Mouse (Mus musculus): ENCODE measurements around the gene Gnb1l. TPM values are rescaled to one million over a fixed set of nuclear protein-coding genes. Genes with fewer than 3 reads are reported as not detected.

The Gnb1l gene
- polyA plus RNA-seq, 1 experiment, result 10.6 TPM

GRCm38 (mm10) chr16:18604267-18604701 lies 105.8 kb downstream of the Gnb1l start:
- H3K36me3 ChIP-seq (ENCODE audit: control insufficient read depth, insufficient read depth, low read length), result no peaks in the 10 kb centered on the region
- H3K4me3 ChIP-seq (ENCODE audit: low read depth, low read length), result no peak overlapping the region
- H3K4me1 ChIP-seq (ENCODE audit: control insufficient read depth, insufficient read depth, insufficient read length, low read length), result no peaks in the 10 kb centered on the region
- no peaks in the 10 kb centered on the region for H3K27me3 ChIP-seq (ENCODE audit: control insufficient read depth, insufficient read depth, low read length)
- WGBS, result 74% methylated on average over 8 of the region's 8 CpGs
- TF ChIP-seq POLR2A (IDR thresholded peaks at IDR 0.05; ENCODE audit: low read depth, low read length) (no peak), CTCF (IDR thresholded peaks at IDR 0.05; ENCODE audit: extremely low read depth, insufficient read length, insufficient replicate concordance, low read depth, low read length) (no peak)
- no peak overlapping the region for H3K27ac ChIP-seq (ENCODE audit: insufficient read depth, low read depth, low read length)

DNA sequence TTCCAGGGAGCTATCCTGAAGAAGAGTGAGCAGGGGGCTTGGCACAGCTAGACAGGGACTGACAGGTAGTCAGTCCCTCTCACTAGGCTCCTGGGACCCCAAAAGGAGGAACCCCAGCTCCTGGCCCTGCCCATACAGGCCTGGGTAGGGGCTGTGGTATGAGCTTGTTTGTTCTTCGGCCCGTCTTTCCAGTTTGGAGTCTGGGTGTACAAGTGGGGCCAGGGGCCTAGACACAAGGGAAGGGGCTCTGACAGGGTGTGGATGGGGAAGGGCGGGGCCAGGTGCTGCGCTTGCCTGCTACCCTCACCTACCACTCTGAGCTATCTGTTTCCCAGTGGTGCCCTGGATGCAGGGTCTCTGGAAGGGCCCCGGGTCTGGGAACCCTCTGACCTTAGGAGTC lies 107.2 kb downstream of the Gnb1l start:
- WGBS, result 76% methylated on average over 5 of the region's 5 CpGs
- TF ChIP-seq CTCF (IDR thresholded peaks at IDR 0.05; ENCODE audit: extremely low read depth, insufficient read length, insufficient replicate concordance, low read depth, low read length) (no peak), POLR2A (IDR thresholded peaks at IDR 0.05; ENCODE audit: low read depth, low read length) (no peak)
- H3K27ac ChIP-seq (ENCODE audit: insufficient read depth, low read depth, low read length), result no peak overlapping the region

DNA sequence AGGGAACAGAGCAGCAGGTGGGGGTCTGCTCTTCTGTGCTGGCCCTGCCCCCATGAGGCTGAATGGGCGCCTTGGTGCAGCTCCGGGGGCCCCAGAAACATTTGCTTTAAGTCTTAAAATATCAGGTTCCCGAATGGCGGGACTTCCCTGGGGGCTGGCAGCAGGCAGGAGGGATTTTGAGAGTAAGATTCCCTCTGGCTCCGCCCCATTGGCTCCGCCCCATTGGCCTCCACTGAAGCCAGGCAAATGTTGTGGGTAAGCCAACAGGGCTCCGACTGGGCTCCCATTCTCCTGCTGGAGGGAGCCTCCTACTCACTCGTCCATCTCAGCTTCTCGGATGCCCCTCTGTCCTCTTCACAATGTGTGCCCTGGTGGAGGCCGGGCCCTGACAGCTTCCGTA lies 109.7 kb downstream of the Gnb1l start:
- Histone ChIP-seq H3K27ac (ENCODE audit: insufficient read depth, low read depth, low read length) (no peak overlapping the region), H3K4me3 (ENCODE audit: low read depth, low read length) (no peak overlapping the region), H3K36me3 (ENCODE audit: control insufficient read depth, insufficient read depth, low read length) (no peaks in the 10 kb centered on the region), H3K27me3 (ENCODE audit: control insufficient read depth, insufficient read depth, low read length) (0 out of 2 replicates have a peak, but pooled peaks cover 3% of the 10 kb centered on the region), H3K4me1 (ENCODE audit: control insufficient read depth, insufficient read depth, insufficient read length, low read length) (no peaks in the 10 kb centered on the region)
- no peak for TF ChIP-seq CTCF (IDR thresholded peaks at IDR 0.05; ENCODE audit: extremely low read depth, insufficient read length, insufficient replicate concordance, low read depth, low read length)
- TF ChIP-seq POLR2A (IDR thresholded peaks at IDR 0.05; ENCODE audit: low read depth, low read length), result no peak
- WGBS, result 34% methylated on average over 11 of the region's 11 CpGs

More for the DNA sequence above, 107.2 kb downstream of the Gnb1l start:
- no peaks in the 10 kb centered on the region for H3K36me3 ChIP-seq (ENCODE audit: control insufficient read depth, insufficient read depth, low read length)
- H3K4me1 ChIP-seq (ENCODE audit: control insufficient read depth, insufficient read depth, insufficient read length, low read length), result no peaks in the 10 kb centered on the region
- 0 out of 2 replicates have a peak, but pooled peaks cover 3% of the 10 kb centered on the region for H3K27me3 ChIP-seq (ENCODE audit: control insufficient read depth, insufficient read depth, low read length)
- no peak overlapping the region for H3K4me3 ChIP-seq (ENCODE audit: low read depth, low read length)

- H3K36me3 ChIP-seq (ENCODE audit: control insufficient read depth, insufficient read depth, low read length), result no peaks in the 10 kb centered on the region
- 0 out of 2 replicates have a peak, but pooled peaks cover 3% of the 10 kb centered on the region for H3K27me3 ChIP-seq (ENCODE audit: control insufficient read depth, insufficient read depth, low read length)
- no peaks in the 10 kb centered on the region for H3K4me1 ChIP-seq (ENCODE audit: control insufficient read depth, insufficient read depth, insufficient read length, low read length)
- no peak for TF ChIP-seq POLR2A (IDR thresholded peaks at IDR 0.05; ENCODE audit: low read depth, low read length)
- no peak for TF ChIP-seq CTCF (IDR thresholded peaks at IDR 0.05; ENCODE audit: extremely low read depth, insufficient read length, insufficient replicate concordance, low read depth, low read length)
- H3K27ac ChIP-seq (ENCODE audit: insufficient read depth, low read depth, low read length), result no peak overlapping the region
- no peak overlapping the region for H3K4me3 ChIP-seq (ENCODE audit: low read depth, low read length)
- WGBS, result 88% methylated on average over 2 of the region's 2 CpGs
Observed at GRCm38 (mm10) chr16:18609099-18609498, 110.6 kb downstream of the Gnb1l start.

- no peak overlapping the region for H3K4me3 ChIP-seq (ENCODE audit: low read depth, low read length)
- H3K36me3 ChIP-seq (ENCODE audit: control insufficient read depth, insufficient read depth, low read length), result no peaks in the 10 kb centered on the region
- no peaks in the 10 kb centered on the region for H3K4me1 ChIP-seq (ENCODE audit: control insufficient read depth, insufficient read depth, insufficient read length, low read length)
- H3K27me3 ChIP-seq (ENCODE audit: control insufficient read depth, insufficient read depth, low read length), result 0 out of 2 replicates have a peak, but pooled peaks cover 3% of the 10 kb centered on the region
- 74% methylated on average over 13 of the region's 13 CpGs for WGBS
- H3K27ac ChIP-seq (ENCODE audit: insufficient read depth, low read depth, low read length), result no peak overlapping the region
- TF ChIP-seq CTCF (IDR thresholded peaks at IDR 0.05; ENCODE audit: extremely low read depth, insufficient read length, insufficient replicate concordance, low read depth, low read length) (no peak), POLR2A (IDR thresholded peaks at IDR 0.05; ENCODE audit: low read depth, low read length) (no peak)
Observed at GRCm38 (mm10) chr16:18611752-18612151, 113.2 kb downstream of the Gnb1l start.

DNA sequence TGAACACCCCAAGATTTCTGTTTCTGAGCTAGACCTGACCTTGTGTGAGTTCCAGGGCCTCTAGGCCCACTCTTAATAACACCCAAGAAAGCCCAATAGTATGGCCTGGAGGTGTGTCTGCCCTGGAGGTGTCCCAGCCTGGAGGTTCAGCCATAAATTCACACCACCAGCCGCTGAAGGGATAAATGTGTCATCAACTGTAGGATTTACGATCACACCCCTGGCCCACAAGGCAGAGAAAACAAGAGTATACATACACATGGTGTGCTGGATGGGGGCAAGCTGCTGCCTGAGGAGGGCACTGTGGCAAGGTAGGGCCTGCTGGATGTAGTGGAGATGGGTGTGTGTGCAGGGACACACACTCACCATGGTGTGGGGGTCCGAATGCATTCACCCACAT lies 114.8 kb downstream of the Gnb1l start:
- no peak for TF ChIP-seq POLR2A (IDR thresholded peaks at IDR 0.05; ENCODE audit: low read depth, low read length)
- TF ChIP-seq CTCF (IDR thresholded peaks at IDR 0.05; ENCODE audit: extremely low read depth, insufficient read length, insufficient replicate concordance, low read depth, low read length), result no peak
- H3K4me3 ChIP-seq (ENCODE audit: low read depth, low read length), result no peak overlapping the region
- WGBS, result 85% methylated on average over 3 of the region's 3 CpGs
- no peaks in the 10 kb centered on the region for H3K36me3 ChIP-seq (ENCODE audit: control insufficient read depth, insufficient read depth, low read length)
- 0 out of 2 replicates have a peak, but pooled peaks cover 3% of the 10 kb centered on the region for H3K27me3 ChIP-seq (ENCODE audit: control insufficient read depth, insufficient read depth, low read length)
- no peak overlapping the region for H3K27ac ChIP-seq (ENCODE audit: insufficient read depth, low read depth, low read length)
- peaks cover 9% of the 10 kb centered on the region; the same call in 1 of the 2 replicates for H3K4me1 ChIP-seq (ENCODE audit: control insufficient read depth, insufficient read depth, insufficient read length, low read length)

Other genes with a start within 250 kb of the Gnb1l start
- 17.7 and 47.7 TPM in 2 replicates for gene Ranbp1, start 250.0 kb upstream of the Gnb1l start, polyA plus RNA-seq (2012; rRNA removed)
- gene Gm49776, start 240.4 kb upstream of the Gnb1l start, polyA plus RNA-seq (2012; rRNA removed), result not detected in 2 replicates
- 6.3 and 14.5 TPM in 2 replicates for gene Dgcr8, start 209.5 kb upstream of the Gnb1l start, polyA plus RNA-seq (2012; rRNA removed)
- 32.2 and 78.0 TPM in 2 replicates for gene Tango2, start 150.6 kb upstream of the Gnb1l start, polyA plus RNA-seq (2012; rRNA removed)
- gene Arvcf, start 150.5 kb upstream of the Gnb1l start, polyA plus RNA-seq (2012; rRNA removed), result 10.7 and 17.1 TPM in 2 replicates
- 12.5 and 19.5 TPM in 2 replicates for gene Txnrd2, start 72.3 kb upstream of the Gnb1l start, polyA plus RNA-seq (2012; rRNA removed)
- gene Comt, start 71.9 kb upstream of the Gnb1l start, polyA plus RNA-seq (2012; rRNA removed), result 127 and 214 TPM in 2 replicates
- gene Rtl10, start 188 bp downstream of the Gnb1l start, polyA plus RNA-seq (2012; rRNA removed), result 4.9 TPM in 2 replicates
- gene Tbx1, start 92.0 kb downstream of the Gnb1l start, polyA plus RNA-seq (2012; rRNA removed), result 2.6 and 8.3 TPM in 2 replicates
- 35.8 and 580 TPM in 2 replicates for gene Gp1bb, start 123.7 kb downstream of the Gnb1l start, polyA plus RNA-seq (2012; rRNA removed)
- 22.7 and 156 TPM in 2 replicates for gene Gm49601, start 127.7 kb downstream of the Gnb1l start, polyA plus RNA-seq (2012; rRNA removed)
- gene Sept5, start 131.2 kb downstream of the Gnb1l start, polyA plus RNA-seq (2012; rRNA removed), result 64.1 and 381 TPM in 2 replicates